Mouse (Mus musculus): ENCODE results near the gene Ube2q2. TPM values are rescaled to one million over a fixed set of nuclear protein-coding genes. Genes with fewer than 3 reads are reported as not detected.

Ube2q2 gene
- total and polyA plus RNA-seq, 3 experiments: 13.1 to 24.4 (median 24.1) TPM

- in situ Hi-C loops (cut with MboI; ENCODE audit: low pct_ligation_motif_present, low pct_unique_long_range_greater_than_20kb, low sequenced_read_pairs) (no loop called here), dilution Hi-C loops (cut with MboI; ENCODE audit: extremely low pct_ligation_motif_present, extremely low pct_unique_long_range_greater_than_20kb, low sequenced_read_pairs) (no loop called here)
- peaks cover 0 to 18% of the 10 kb centered on the region in 2 experiments for H3K36me3 ChIP-seq (replicated peaks in 1 of 2; ENCODE audit: control insufficient read depth in 1 of 2, insufficient read depth in 1 of 2, low read length in 1 of 2)
- peaks cover 38% of the 10 kb centered on the region for H3K79me2 ChIP-seq (replicated peaks; ENCODE audit: control insufficient read depth, extremely low read depth, insufficient read depth, poor library complexity, severe bottlenecking)
- H3K4me2 ChIP-seq (ENCODE audit: insufficient read depth, low read depth, poor library complexity, severe bottlenecking): no peak overlapping the region
- peaks cover 16 to 38% of the 10 kb centered on the region in 2 experiments for H3K4me1 ChIP-seq (ENCODE audit: control insufficient read depth in 1 of 2, insufficient read depth in 2 of 2)
- no peak overlapping the region for H3K9ac ChIP-seq (ENCODE audit: insufficient read depth, low read depth)
- DNase-seq (ENCODE audit: extremely low read depth): no peak
- no peak overlapping the region for H3K4me3 ChIP-seq (replicated peaks in 1 of 3; ENCODE audit: low read depth in 2 of 3, low read length in 2 of 3, poor library complexity in 1 of 3)
- no peak overlapping the region for H3K27ac ChIP-seq (ENCODE audit: insufficient read depth, low read depth)
- H3K27me3 ChIP-seq (replicated peaks): no peaks in the 10 kb centered on the region
- H3K9me3 ChIP-seq (replicated peaks; ENCODE audit: low read length): no peaks in the 10 kb centered on the region
- TF ChIP-seq ZNF384 (IDR thresholded peaks at IDR 0.05; ENCODE audit: low read depth, low read length): 0 out of 2 replicates have a peak, but pooled peaks have one; percentile 10
- TF ChIP-seq ZKSCAN1 (IDR thresholded peaks at IDR 0.05; ENCODE audit: borderline replicate concordance, low read depth, low read length): no peak
- TF ChIP-seq MYC (IDR thresholded peaks at IDR 0.05; ENCODE audit: low read depth, low read length): no peak
- no peak for TF ChIP-seq SMC3 (IDR thresholded peaks at IDR 0.05; ENCODE audit: low read depth, low read length)
- TF ChIP-seq POLR2A (IDR thresholded peaks at IDR 0.05; ENCODE audit: low read depth, low read length): no peak
- TF ChIP-seq MAFK (IDR thresholded peaks at IDR 0.05; ENCODE audit: insufficient replicate concordance, low read length): no peak
- TF ChIP-seq BHLHE40 (IDR thresholded peaks at IDR 0.05; ENCODE audit: low read depth, low read length): no peak
Measured at GRCm38 (mm10) chr9:55152935-55153334, 4.3 kb downstream of the Ube2q2 start.

- no peak overlapping the region for H3K27ac ChIP-seq (ENCODE audit: insufficient read depth, low read depth)
- no peaks in the 10 kb centered on the region for H3K27me3 ChIP-seq (replicated peaks)
- DNase-seq (ENCODE audit: extremely low read depth): no peak
- peaks cover 5 to 54% of the 10 kb centered on the region in 2 experiments for H3K36me3 ChIP-seq (replicated peaks in 1 of 2; ENCODE audit: control insufficient read depth in 1 of 2, insufficient read depth in 1 of 2, low read length in 1 of 2)
- H3K4me3 ChIP-seq (replicated peaks in 1 of 3; ENCODE audit: low read depth in 2 of 3, low read length in 2 of 3, poor library complexity in 1 of 3): no peak overlapping the region
- H3K4me1 ChIP-seq (ENCODE audit: control insufficient read depth in 1 of 2, insufficient read depth in 2 of 2): peaks cover 3 to 28% of the 10 kb centered on the region in 2 experiments; a peak in 3 of 4 replicates
- H3K79me2 ChIP-seq (replicated peaks; ENCODE audit: control insufficient read depth, extremely low read depth, insufficient read depth, poor library complexity, severe bottlenecking): no peaks in the 10 kb centered on the region; the same call in 1 of the 2 replicates
- H3K9ac ChIP-seq (ENCODE audit: insufficient read depth, low read depth): no peak overlapping the region
- no peak overlapping the region for H3K4me2 ChIP-seq (ENCODE audit: insufficient read depth, low read depth, poor library complexity, severe bottlenecking)
- TF ChIP-seq HCFC1 (IDR thresholded peaks at IDR 0.05; ENCODE audit: low read depth, low read length) (no peak), RCOR1 (conservative IDR thresholded peaks at IDR 0.05; ENCODE audit: low read depth, low read length) (no peak), ZNF384 (IDR thresholded peaks at IDR 0.05; ENCODE audit: low read depth, low read length) (no peak), MAFK (IDR thresholded peaks at IDR 0.05; ENCODE audit: insufficient replicate concordance, low read length) (no peak), GABPA (IDR thresholded peaks at IDR 0.05; ENCODE audit: insufficient replicate concordance, low read depth, low read length) (no peak)
- dilution Hi-C loops (cut with MboI; ENCODE audit: extremely low pct_ligation_motif_present, extremely low pct_unique_long_range_greater_than_20kb, low sequenced_read_pairs): no loop called here
- H3K9me3 ChIP-seq (replicated peaks; ENCODE audit: low read length): no peaks in the 10 kb centered on the region
- in situ Hi-C loops (cut with MboI; ENCODE audit: low pct_ligation_motif_present, low pct_unique_long_range_greater_than_20kb, low sequenced_read_pairs): no loop called here
Measured at GRCm38 (mm10) chr9:55170655-55171412, 22.2 kb downstream of the Ube2q2 start.

GRCm38 (mm10) chr9:55172195-55172685, 23.6 kb downstream of the Ube2q2 start:
- peaks cover 5 to 47% of the 10 kb centered on the region in 2 experiments for H3K36me3 ChIP-seq (replicated peaks in 1 of 2; ENCODE audit: control insufficient read depth in 1 of 2, insufficient read depth in 1 of 2, low read length in 1 of 2)
- dilution Hi-C loops (cut with MboI; ENCODE audit: extremely low pct_ligation_motif_present, extremely low pct_unique_long_range_greater_than_20kb, low sequenced_read_pairs) (no loop called here), in situ Hi-C loops (cut with MboI; ENCODE audit: low pct_ligation_motif_present, low pct_unique_long_range_greater_than_20kb, low sequenced_read_pairs) (no loop called here)
- H3K27ac ChIP-seq (ENCODE audit: insufficient read depth, low read depth): no peak overlapping the region
- H3K4me3 ChIP-seq (replicated peaks in 1 of 3; ENCODE audit: low read depth in 2 of 3, low read length in 2 of 3, poor library complexity in 1 of 3): no peak overlapping the region
- DNase-seq (ENCODE audit: extremely low read depth): no peak
- H3K4me2 ChIP-seq (ENCODE audit: insufficient read depth, low read depth, poor library complexity, severe bottlenecking): no peak overlapping the region
- H3K27me3 ChIP-seq (replicated peaks): no peaks in the 10 kb centered on the region
- H3K79me2 ChIP-seq (replicated peaks; ENCODE audit: control insufficient read depth, extremely low read depth, insufficient read depth, poor library complexity, severe bottlenecking): no peaks in the 10 kb centered on the region; the same call in 1 of the 2 replicates
- TF ChIP-seq ZC3H11A (IDR thresholded peaks at IDR 0.05; ENCODE audit: low read depth, low read length) (no peak), POLR2AphosphoS2 (IDR thresholded peaks at IDR 0.05; ENCODE audit: low read depth, low read length) (no peak), PAX5 (IDR thresholded peaks at IDR 0.05; ENCODE audit: low read length) (no peak), IRF4 (IDR thresholded peaks at IDR 0.05; ENCODE audit: low read depth, low read length) (no peak), JUND (conservative IDR thresholded peaks at IDR 0.05; ENCODE audit: low read depth, low read length) (no peak), JUN (IDR thresholded peaks at IDR 0.05; ENCODE audit: insufficient read depth, low read depth, low read length) (no peak), MXI1 (IDR thresholded peaks at IDR 0.05; ENCODE audit: low read depth, low read length) (no peak), CTCF (conservative IDR thresholded peaks at IDR 0.05 in 1 of 2, IDR thresholded peaks at IDR 0.05 in 1 of 2; ENCODE audit: low read depth in 2 of 2, low read length in 2 of 2) (no peak), MAX (IDR thresholded peaks at IDR 0.05; ENCODE audit: low read length) (no peak), CHD2 (IDR thresholded peaks at IDR 0.05; ENCODE audit: low read length) (no peak), KAT2A (IDR thresholded peaks at IDR 0.05; ENCODE audit: insufficient replicate concordance, low read length) (no peak), ELF1 (IDR thresholded peaks at IDR 0.05; ENCODE audit: low read depth, low read length) (no peak), RCOR1 (conservative IDR thresholded peaks at IDR 0.05; ENCODE audit: low read depth, low read length) (no peak), BHLHE40 (IDR thresholded peaks at IDR 0.05; ENCODE audit: low read depth, low read length) (no peak), ZMIZ1 (IDR thresholded peaks at IDR 0.05; ENCODE audit: low read depth, low read length) (no peak)
- H3K9me3 ChIP-seq (replicated peaks; ENCODE audit: low read length): no peaks in the 10 kb centered on the region
- H3K4me1 ChIP-seq (ENCODE audit: control insufficient read depth in 1 of 2, insufficient read depth in 2 of 2): peaks cover 3 to 28% of the 10 kb centered on the region in 2 experiments; a peak in 3 of 4 replicates
- no peak overlapping the region for H3K9ac ChIP-seq (ENCODE audit: insufficient read depth, low read depth)
